Mouse (Mus musculus): ENCODE results near the gene Zfp235. TPM values are rescaled to one million over a fixed set of nuclear protein-coding genes. Genes with fewer than 3 reads are reported as not detected.

The Zfp235 gene
- polyA plus RNA-seq, 3 experiments from 2014 or later: 14.7 to 18.5 (median 16.5) TPM

Other genes starting within 250 kb of the Zfp235 start
- gene Vmn1r178, start 242.2 kb upstream of the Zfp235 start, polyA plus RNA-seq (2017; shearing (Covaris generic)): not detected
- gene Vmn1r179, start 207.2 kb upstream of the Zfp235 start, polyA plus RNA-seq (2017; shearing (Covaris generic)): not detected
- gene Vmn1r180, start 183.5 kb upstream of the Zfp235 start, polyA plus RNA-seq (2017; shearing (Covaris generic)): not detected
- not detected for gene Vmn1r181, start 159.6 kb upstream of the Zfp235 start, polyA plus RNA-seq (2017; shearing (Covaris generic))
- gene V1rd19, start 132.5 kb upstream of the Zfp235 start, polyA plus RNA-seq (2017; shearing (Covaris generic)): not detected
- gene Vmn1r183, start 80.9 kb upstream of the Zfp235 start, polyA plus RNA-seq (2017; shearing (Covaris generic)): under 1 TPM in 1 of 3 experiments, not detected in 2; 0.04 TPM
- 10 to 100 TPM; 13.6 to 19.9 (median 17.2) TPM for gene Zfp180, start 52.2 kb upstream of the Zfp235 start, polyA plus RNA-seq (2017; shearing (Covaris generic))
- gene Zfp112, start 21.9 kb upstream of the Zfp235 start, polyA plus RNA-seq (2017; shearing (Covaris generic)): 1 to 10 TPM in 1 of 3 experiments, under 1 TPM in 2; 0.44 to 1.1 (median 0.58) TPM
- 1 to 10 TPM in 2 of 3 experiments, under 1 TPM in 1; 0.75 to 2.1 (median 1.2) TPM for gene Zfp114, start 40.9 kb downstream of the Zfp235 start, polyA plus RNA-seq (2017; shearing (Covaris generic))
- gene Zfp111, start 77.3 kb downstream of the Zfp235 start, polyA plus RNA-seq (2017; shearing (Covaris generic)): 1 to 10 TPM; 1.2 to 1.3 (median 1.3) TPM
- gene Zfp109, start 103.4 kb downstream of the Zfp235 start, polyA plus RNA-seq (2017; shearing (Covaris generic)): 1 to 10 TPM; 1.4 to 2.3 (median 1.8) TPM
- under 1 TPM in 1 of 3 experiments, not detected in 2; 0.29 TPM for gene Zfp108, start 120.6 kb downstream of the Zfp235 start, polyA plus RNA-seq (2017; shearing (Covaris generic))
- 1 to 10 TPM; 2.1 to 2.3 (median 2.2) TPM for gene Zfp93, start 136.3 kb downstream of the Zfp235 start, polyA plus RNA-seq (2017; shearing (Covaris generic))
- gene Zfp61, start 167.1 kb downstream of the Zfp235 start, polyA plus RNA-seq (2017; shearing (Covaris generic)): 10 to 100 TPM; 10.4 to 20.6 (median 19.0) TPM
- 10 to 100 TPM in 2 of 3 experiments, 1 to 10 TPM in 1; 6.6 to 13.0 (median 12.6) TPM for gene Zfp94, start 182.5 kb downstream of the Zfp235 start, polyA plus RNA-seq (2017; shearing (Covaris generic))
- gene Tescl, start 199.8 kb downstream of the Zfp235 start, polyA plus RNA-seq (2017; shearing (Covaris generic)): not detected
- not detected for gene Lypd5, start 215.0 kb downstream of the Zfp235 start, polyA plus RNA-seq (2017; shearing (Covaris generic))
- gene Kcnn4, start 236.1 kb downstream of the Zfp235 start, polyA plus RNA-seq (2017; shearing (Covaris generic)): 100 to 1,000 TPM in 2 of 3 experiments, 10 to 100 TPM in 1; 79.1 to 131 (median 126) TPM